Mouse (Mus musculus) kidney, postnatal 14 days (tissue): ENCODE data around the gene Map1lc3b.
A peak's percentile ranks its signal among the peaks of the same experiment; 100 is the strongest.

Source experiments
- DNase-seq: peaks from one replicate; pipeline ENCODE4 v3.0.0; 2022; ENCODE audit warnings: mixed read lengths

Map1lc3b gene

DNA sequence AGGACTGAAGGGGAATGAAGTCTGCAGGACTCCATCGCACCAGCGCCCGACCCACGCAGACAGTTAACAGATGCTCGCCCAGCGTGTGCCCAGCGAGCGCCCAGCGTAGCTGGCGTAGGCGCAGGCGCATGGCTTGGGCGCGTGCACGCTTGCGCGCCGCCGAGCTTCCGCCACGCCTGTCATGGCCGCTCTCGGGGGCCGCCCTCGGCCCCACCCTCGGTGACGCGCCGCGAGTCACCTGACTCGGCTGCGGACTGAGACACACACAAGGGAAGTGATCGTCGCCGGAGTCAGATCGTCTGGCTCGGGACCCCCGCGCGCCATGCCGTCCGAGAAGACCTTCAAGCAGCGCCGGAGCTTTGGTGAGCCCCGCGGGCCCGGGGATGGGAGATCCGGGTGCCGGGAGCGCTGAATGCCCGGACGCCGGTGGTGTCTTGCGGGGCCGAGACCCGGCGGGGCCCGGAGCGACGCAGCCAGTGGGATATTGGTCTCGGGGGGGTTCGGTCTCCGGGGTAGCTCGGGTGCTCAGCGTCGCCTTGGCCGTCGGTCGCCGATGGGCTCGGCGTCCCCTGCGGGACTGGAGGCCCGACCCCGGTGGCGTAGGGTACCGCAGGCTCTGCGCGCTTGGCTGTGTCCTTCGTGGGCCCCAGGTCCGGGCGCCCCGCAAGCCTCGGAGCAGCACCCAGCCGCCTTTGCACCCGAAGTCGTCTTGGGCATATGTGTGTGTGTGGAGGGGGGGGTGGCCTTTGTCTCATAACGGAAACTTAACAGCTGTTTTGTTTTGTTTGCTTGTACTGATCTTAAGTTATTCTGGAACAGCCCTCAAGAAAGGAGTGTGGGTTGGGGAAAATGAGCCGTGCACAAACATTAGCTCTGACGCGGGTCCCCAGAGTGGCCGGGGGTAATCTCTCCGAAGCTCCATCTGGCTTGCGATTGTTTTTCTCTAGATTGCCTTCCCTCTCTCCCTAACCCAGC lies at the start of gene Map1lc3b:
Map1lc3b (plus strand) TSS at position 159 of the 975 bp plus-strand sequence.
- DNase-seq, result peak; percentile 97

DNA sequence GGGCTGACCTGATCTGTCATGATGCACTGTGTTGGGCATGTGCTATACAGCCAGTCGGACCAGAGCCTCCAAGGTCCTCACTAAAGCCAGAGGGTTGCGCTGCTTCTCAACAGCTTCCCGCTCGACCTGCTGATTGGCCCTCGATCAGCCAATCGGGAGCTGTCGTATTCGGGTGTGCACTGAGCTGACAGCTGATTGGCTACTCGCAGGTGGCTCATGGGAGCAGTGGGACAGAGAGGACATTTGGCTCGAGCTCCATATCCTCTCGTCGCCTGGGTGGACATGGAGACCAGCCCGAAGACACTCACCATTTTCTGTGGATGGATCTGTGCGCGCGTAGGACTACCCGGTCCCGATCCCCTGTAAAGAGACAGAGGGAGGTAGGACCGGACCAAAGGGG lies 48.3 kb upstream of the Map1lc3b start:
- DNase-seq, result no peak

DNA sequence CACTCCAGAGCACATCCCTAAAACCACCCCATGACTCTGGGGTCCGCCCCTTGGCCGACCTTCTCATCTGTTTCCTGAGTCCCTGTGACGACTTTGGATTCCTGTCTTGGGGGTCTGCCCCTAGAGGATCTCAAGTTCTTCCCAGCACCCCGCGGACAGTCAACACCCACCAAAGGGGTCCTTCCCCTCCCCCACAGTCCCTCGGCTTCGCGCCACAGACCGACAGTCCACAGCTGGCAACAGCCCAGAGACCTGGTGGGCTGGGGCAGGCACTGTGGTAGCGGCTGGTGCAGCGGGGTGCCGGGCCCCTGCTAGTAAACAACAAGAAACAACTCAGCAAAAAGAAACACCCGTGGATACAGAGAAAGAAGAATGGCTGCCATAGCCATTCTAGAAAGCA lies 47.3 kb upstream of the Map1lc3b start:
- DNase-seq, result no peak

DNA sequence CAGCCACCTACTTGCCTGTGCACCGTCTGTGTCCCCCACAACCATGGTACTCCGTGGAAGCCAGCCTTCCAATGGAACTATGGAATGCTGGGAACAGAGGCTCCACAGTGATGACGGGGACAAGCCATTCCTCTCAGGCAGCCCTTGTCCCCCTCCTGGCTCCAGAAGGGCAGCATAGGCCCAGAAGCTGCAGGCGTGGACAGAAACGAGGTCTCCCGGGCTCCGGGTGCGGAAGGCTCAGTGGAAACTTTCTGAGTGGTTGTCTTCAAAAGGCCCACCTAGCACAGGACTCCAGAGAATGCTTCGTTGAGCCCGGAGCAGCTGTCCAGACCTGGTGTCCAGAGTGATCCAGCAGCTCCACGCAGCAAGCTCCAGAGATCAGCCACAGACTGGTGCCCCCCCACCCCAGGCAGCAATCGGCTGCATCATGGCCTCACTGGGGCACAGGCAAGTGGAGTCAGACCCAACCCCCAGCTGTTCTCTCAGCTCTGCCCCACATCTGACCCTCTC lies 45.8 kb upstream of the Map1lc3b start, which contains the start of gene 1700018B08Rik:
1700018B08Rik (minus strand) TSS at position 45 of the 510 bp plus-strand sequence.
- DNase-seq, result no peak

DNA sequence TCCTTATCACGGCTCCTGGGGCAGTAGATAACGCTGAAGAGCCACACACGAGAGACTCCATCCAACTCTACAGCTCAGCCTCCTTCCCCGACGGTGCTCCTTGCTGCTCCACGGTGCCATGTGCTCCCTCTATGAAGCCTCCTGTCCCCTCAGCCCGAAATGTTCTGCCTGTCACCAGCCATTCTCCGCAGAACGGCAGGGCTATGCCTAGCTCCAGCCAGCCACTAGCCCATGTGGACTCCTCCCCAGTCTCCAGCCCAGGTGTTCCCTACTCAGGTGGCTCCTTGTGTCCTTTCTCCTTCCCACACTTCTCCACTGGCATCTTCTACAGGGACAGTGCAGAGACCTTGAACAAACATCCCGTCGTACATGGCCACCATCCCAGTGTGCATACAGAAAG lies 45.2 kb upstream of the Map1lc3b start:
- DNase-seq, result no peak

DNA sequence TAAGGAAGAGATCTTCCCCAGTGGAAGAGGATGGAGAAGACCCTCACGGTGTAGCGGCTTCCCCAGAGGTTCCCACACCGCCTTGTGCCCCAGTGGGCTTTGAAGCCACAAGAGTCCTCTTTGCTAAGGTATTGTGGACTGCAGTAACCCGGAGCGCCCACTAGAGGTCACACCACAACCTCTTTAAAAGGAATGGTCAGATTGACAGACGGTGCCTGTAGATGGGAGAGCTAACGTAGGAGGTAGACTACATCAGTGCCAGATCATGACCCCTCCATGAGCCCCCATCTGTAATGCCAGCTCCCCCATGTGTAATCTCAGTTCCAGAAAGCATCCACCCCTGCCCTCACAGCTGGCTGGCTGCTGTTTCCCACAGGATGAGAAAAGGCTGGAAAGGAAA lies 43.0 kb upstream of the Map1lc3b start:
- DNase-seq, result peak; percentile 80

DNA sequence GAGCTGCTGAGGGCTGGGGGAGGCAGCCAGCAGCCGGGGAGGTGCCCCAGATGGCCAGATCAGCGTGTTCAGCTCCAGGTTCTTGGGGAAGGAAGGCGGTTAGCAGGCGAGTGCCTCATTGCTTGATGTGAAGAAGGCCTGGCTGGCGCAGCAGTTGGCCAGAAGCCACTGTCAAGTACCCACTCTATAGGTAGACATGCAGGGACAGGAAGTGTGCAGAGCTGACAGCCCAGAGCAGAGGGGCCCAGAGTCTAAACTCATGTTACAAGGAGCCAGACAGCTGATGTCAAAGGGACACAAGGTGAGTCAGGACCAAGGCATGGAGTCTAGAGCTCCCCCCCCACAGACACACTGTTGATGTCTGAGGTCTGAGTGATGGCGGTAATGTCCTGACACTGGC lies 40.1 kb upstream of the Map1lc3b start:
- no peak for DNase-seq

DNA sequence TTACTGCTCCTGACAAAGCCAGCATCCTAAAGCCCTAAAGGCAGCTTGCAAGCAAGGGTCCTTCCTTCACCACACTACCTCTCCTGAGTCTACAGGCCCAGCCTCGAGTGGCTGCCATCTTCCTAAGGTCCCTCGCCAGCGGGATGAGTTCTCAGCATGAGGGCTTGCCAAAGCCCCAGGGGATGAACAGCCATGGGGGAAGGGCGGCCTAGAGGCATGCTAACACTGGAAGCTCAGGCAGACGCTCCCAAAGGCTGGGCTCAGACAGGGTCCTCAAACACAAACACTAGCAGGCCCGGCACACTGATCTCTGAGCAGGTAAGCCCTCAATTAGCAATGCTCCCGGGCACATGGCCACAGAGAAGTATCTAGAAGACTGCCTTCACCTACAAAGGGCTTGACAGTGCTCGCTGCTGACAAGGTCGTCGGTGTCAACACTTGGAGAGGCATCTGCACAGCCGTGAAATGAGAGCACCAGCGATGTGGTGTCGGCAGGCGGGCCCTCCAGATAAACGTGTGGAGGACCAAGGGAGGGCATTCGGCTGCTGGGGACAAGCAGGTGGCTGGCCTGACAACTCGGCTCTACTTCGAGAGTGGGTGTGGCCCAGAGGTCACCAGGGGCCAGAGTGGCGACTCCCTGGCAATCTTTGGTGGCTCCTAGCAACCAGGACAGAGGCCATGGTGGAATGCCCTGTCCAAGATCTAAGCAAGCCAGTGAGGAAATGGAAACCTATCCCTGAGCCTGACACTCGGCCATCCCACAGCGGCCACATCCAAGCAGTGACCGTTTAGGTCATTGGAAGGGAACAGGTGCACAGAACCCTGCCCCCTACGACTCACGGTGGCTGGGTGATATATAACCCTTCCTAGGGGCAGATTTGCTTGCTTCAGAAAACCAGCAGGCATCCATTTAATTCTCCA lies 38.8 kb upstream of the Map1lc3b start:
- no peak for DNase-seq

DNA sequence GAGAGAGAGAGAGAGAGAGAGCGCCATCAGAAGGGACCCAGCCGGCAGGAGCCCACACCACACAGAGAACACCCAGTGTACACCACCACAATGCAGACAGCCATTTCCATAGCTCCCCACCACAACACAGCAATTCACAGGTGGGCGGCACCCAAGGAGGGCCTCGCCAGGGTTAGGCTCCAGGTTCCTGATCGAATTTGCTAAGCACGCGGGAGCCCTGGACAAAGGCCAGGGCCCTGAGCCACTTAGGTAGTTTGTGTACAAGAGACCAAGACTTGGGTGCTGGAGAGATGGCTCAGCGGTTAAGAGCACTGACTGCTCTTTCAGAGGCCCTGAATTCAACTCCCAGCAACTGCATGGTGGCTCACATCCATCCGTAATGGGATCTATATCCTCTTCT lies 37.7 kb upstream of the Map1lc3b start:
- DNase-seq, result no peak

DNA sequence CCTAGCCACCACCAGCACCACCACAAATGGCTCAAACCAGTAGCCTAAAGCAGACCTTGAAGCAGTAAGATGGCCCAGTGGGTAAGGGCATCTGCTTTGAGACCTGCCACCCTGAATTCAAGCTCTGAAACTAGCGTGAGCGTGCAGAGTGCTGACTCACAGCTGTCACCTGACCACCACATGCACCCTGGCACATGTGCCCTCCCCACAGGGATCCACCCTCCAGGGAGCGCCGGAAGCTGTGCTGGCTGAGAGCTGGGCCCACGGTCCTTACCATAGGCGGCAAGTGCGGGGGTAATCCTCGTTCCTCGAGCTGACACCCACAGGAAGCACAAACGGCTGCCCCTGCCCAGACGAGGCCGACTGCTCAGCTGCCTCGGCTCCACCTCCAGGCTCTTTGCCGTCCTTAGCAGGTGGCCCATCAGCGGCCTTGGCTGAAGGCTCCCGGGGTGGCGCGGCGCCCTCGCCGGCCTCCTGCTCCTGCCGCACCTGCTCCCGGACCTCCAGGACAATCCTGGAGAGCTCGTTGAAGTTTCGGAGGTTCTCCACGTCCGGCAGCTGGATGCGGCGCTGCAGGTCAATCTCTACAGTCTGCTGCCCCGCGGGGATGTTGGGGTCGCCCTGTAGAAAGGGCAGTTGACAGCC lies 36.2 kb upstream of the Map1lc3b start:
- DNase-seq, result no peak

DNA sequence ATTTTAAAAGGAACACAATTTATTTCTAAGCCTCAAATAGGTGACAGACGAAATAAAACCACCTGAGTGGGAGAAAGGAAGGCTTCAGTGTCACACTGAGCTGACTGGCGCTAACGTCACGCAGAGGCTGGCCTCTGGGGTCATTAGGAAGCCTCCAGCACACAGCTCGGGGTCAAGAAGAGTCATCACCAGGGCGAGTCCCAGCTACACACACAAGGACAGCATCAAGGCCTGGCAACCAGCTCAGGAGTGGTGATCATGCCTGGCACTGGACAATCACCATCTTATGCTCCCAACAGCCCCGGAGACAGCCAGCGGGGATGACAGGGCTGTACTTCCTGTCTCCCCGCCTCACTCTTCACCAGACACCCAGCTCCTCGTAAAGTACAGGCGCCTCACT lies 32.4 kb upstream of the Map1lc3b start:
- no peak for DNase-seq

DNA sequence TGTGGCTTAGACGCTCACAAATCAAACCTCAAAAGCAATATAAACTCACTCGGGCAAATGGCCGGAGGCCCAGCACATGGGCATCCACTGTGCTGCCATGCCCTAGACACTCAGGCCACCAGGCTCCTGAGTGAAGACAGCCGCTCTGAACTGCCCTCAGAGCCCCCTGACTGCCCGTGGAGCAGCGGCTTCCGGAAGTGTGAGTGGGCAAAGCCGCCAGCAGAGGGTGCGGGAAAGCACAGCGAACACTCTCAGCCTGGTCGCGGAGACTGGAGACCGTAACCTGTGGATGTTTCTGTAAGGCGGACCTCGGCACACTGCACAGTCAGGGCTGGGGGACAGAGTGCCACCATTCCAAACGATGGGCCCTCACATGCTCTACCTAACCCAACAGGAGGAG lies 31.6 kb upstream of the Map1lc3b start:
- DNase-seq, result no peak

DNA sequence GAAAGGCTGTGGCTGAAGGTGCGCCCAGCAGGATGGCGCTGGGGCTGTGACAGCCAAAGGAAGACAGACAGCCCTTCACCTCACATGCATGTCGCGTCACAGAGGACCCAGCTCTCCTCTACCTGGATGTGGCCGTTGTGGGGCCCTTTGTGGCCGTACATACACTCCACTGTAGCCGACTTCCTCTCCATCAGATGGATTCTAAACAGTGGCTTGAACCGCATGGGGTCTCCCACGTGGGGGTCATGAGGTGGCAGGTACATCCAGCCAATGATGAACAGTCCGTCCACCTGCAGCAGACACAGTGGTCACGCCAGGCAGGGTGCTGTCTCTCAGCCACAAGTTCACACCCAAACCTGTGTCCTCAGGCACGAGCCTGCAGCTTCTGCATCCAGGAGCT lies 30.4 kb upstream of the Map1lc3b start:
- no peak for DNase-seq

DNA sequence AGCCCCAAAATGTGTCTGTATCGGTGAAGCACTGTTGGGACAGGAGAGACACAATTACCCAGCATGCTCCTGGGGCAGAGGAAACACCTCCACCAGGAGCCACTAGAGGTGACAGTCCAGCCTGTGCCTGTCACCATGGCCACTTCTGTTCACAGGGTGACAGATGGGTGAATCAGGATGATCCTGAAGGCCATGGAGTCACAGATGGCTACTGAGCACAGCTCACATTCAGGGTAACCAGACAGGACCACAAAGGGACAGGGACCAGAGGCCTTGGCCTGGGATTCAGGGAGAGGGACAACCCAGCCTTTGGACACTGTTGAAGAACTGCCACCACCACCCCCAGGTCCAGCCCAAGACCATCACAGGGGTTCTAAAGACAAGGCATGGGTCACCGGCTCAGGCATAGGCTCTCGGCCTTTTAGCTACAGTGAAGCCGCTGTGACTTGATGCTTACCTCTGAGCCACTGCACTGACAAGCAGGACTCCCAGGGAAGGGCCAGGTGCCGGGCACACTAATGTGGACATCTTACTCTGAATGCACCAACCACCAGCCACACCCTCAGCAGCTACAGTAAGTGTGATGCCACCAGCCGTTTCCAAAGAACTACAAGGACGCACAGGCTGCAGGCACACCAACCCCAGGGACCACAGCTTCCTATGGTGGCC lies 29.6 kb upstream of the Map1lc3b start:
- DNase-seq, result no peak

DNA sequence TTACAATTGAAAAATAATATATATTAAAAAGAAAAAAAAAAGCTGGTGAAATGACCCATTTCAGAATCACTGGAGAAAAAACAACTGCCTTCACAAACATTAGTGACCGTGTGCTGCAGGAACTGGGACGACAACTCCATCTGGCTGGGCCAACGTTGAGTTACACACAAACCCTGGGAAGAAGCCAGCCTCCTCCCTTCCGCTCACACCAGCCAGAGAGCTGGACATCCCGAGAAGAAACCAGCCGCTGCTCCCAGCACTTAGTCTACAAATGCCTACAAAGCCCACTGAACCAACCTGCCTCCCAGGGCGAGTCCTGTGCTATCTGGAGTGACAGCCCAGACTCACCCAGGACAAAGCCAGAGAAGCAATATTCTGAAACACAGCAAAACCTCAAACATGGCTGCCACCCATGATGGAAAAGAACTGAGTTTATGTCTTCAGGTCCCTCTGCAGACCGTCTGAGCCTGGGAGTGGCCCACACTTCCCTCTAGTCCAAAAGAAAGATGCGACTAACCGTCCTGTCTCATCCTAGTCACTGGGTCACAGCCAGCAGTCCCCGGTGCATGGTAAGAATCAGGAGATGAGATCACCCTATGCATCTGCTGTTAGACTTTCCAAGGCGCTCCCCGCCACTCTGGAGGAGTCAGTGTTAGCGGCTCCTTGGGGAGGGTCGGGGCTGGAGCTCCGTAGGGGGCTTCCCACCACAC lies 28.4 kb upstream of the Map1lc3b start:
- DNase-seq, result peak; percentile 40

DNA sequence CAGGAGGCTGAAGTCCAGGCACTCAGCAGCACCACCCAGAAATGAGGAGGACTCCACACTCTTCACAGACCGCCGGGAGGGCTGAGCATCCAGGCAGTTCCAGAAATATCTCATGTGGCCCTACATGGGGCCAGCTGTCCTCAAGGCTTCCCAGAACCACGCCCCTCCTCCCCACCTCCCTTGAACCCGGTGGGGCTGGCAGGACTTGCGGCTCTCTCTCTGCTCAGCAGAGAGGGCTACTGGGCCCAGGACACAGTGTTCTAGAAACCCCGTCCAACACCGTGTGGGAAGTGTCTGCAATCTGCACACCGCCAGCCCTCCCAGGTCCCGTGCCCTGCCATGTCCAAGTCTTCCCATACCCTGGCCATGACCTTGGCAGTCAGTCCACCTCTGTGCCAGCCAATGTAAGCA lies 27.2 kb upstream of the Map1lc3b start:
- peak; percentile 20 for DNase-seq

DNA sequence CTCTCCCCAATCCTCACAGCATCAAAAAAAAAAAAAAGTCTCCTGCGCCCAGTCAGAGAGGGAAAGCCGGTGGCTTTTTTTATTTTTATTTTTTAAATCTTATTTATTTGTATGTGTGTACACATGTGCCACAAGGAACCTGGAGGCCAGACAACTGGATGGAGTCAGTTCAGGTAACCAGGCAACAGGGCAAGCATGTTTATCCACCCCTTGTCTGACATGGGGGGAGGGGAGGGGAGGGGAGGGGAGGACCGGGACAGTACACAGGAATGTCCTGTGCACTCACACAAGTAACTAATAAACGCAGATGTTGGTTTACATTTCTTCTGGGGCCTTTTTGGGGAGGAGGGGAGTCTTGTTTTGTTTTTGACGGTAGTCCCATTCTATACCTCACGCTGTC lies 26.5 kb upstream of the Map1lc3b start:
- DNase-seq, result no peak

DNA sequence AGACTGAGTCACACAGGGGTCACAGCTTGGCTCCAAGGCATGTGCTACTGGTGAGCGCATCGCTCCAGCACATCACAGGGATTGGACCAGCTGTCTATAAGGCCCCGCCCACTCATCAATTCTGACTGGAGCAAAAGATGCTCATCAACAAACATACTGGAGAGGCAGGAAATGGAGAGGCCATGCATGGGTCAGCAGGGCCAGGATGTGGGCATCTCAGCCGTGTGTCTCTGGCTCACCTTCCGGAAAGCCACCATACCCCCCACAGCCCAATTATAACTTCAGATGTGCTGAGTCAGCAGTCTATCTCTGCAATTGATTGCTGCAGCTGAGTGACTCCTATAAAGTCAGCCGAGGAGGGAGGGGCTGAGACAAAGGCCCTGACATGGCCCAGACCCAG lies 21.8 kb upstream of the Map1lc3b start:
- no peak for DNase-seq

DNA sequence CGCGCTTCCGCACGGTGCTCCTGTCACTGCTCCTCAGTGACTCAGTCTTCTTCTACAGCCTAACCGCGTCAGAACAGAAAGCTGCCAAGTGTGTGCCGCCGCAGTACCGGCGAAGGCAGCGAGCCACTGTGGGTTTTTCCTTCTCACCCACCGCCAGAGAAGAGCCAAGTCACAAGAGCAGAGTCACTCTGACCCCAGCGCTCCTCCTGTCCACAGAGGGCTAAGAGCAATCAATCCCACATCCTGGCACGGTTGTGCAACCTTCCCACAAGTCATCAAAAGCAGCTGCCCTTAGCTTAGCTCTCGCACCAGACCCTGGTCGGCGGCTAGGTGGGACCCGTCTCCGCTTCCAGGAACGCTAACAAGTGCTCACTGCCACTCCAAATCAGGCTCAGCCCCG lies 19.8 kb upstream of the Map1lc3b start:
- no peak for DNase-seq

DNA sequence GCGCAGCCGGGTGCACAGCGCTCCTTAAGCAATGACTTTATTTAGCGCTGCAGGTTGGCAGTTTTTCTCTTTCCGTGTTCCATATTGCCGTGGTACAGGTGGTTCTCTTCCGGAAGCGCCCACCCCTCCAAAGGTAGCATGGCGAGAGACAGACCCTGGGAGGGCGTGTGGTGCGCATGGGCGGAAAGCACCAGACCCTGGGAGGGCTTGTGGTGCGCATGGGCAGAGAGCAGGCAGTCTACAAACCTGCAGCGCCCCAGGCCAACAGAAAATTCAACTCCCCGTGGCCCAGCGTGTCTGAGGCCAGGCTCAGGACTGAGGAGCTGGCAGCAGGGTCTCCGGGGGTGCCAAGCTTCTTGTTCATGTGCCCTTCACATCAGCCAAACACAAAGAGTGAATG lies 19.4 kb upstream of the Map1lc3b start:
- no peak for DNase-seq

DNA sequence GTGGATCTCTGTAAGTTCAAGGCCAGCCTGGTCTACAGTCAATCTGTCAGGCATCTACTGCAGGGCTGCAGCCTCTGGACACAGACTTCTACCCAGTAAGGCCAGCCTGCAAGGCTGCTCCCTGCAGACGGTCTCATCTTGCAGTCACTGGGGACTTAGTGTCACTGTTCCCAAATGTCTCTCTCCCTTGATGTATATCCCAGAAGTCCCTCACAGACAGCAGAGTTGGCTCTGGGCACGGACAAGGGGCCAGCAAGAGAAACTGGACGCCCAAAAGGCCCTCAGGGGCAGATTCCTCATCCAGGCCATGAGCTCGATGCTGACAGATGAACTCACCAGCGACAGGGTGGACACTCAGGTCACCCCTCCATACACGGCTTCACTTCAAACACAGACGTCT lies 18.0 kb upstream of the Map1lc3b start:
- DNase-seq, result no peak

DNA sequence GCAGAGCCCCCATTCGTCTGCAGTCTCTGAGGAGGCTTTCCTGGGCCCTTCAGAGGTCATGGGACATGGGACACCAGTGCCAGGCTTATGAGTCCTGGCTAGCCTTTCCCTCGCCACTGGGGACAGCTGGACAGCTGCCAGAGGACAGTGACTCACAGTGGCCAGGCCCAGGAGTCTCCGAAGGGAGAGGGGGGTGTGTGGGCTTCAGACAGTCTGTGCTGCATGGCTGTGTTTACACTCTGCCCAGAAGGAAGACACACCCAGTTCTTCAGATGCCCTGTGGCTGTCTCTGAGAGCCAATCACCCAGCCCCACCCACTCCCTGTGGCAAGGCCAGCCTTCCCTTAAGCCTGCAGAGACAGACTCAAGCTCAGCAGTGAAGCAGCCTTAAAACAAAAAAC lies 16.9 kb upstream of the Map1lc3b start:
- peak; percentile 52 for DNase-seq
